In the genomic region with DNA sequence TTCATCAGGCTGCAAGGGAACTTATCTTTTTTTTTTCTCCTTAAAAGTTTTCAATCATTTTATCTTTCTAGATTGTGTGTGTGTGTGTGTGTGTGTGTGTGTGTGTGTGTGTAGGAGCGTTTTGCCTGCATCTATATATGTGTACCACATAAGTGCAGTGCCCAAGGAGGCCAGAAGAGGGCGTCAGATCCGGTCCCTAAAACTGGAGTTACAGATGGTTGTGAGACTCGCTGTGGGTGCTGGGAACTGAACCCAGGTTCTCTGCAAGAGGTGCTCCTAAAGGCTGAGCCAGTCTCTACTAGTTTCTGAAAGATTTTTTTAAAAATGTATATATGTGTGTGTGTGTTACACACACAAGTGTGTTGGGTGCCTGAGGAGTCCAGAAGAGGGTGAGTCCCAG, we compare ENCODE assay signal across 17 mouse cellular contexts. TPM values are rescaled to one million over a fixed set of nuclear protein-coding genes. Genes with fewer than 3 reads are reported as not detected.
DNase-seq lines count a peak whose midpoint lies in the region; ATAC-seq and TF ChIP-seq lines count a peak whose summit lies in the region.
"Had no signal": no experiment of that assay in that cellular context is flagged by ENCODE, and none has a peak within 500 bp of the region (broad histone marks: within the 10 kb centered on the region; RNA-seq: fewer than 3 reads in every experiment).

No protein-coding gene starts in this region.

- H3K9ac ChIP-seq in liver, embryonic 14.5 days (replicated peaks): no peak overlapping the region
- no peak overlapping the region for H3K9ac ChIP-seq in liver, embryonic 11.5 days (ENCODE audit: low read depth, low read length)
- no peak overlapping the region for H3K9ac ChIP-seq in stomach, postnatal 0 days (ENCODE audit: low read length)
- H3K9ac ChIP-seq: heart, embryonic 12.5 days; hindbrain, embryonic 14.5 days had no signal

- DNase-seq in liver, embryonic 14.5 days (ENCODE audit: low read depth in 3 of 3, low spot score in 3 of 3): no peak
- DNase-seq in liver, embryonic 11.5 days (ENCODE audit: low spot score): no peak
- no peak for DNase-seq in testis, postnatal 14 days (ENCODE audit: low spot score)
- no peak for DNase-seq in stomach, postnatal 0 days (ENCODE audit: low spot score)
- no peak for DNase-seq in left cerebral cortex, postnatal 4 days
- DNase-seq: adrenal gland, postnatal 10 days; cerebellum, adult 2 months; cerebellum, postnatal 10 days; gastrocnemius, adult 2 months; gastrocnemius, postnatal 25 days had no signal

- intact Hi-C loops in left cerebral cortex, postnatal 4 days (cut with DNase I): no loop called here

- peak; percentile 33; the same call in 1 of the 2 replicates for TF ChIP-seq CTCF in liver, embryonic 14.5 days (IDR thresholded peaks at IDR 0.05; ENCODE audit: low read depth)
- peak; percentile 39; the same call in 1 of the 2 replicates for TF ChIP-seq CTCF in testis, adult 2 months (IDR thresholded peaks at IDR 0.05; ENCODE audit: control insufficient read depth, insufficient read depth, insufficient replicate concordance, low read depth, low read length)
- TF ChIP-seq CTCF in stomach, postnatal 0 days (IDR thresholded peaks at IDR 0.05; ENCODE audit: low read depth): peak; percentile 25; the same call in 1 of the 2 replicates

- no peak for TF ChIP-seq POLR2A in testis, adult 2 months (IDR thresholded peaks at IDR 0.05; ENCODE audit: control insufficient read depth, low read depth, low read length)

- ATAC-seq in liver, embryonic 14.5 days (ENCODE audit: insufficient read depth): no peak
- no peak for ATAC-seq in liver, embryonic 11.5 days (replicated peaks; ENCODE audit: low FRiP score)
- no peak for ATAC-seq in stomach, postnatal 0 days (ENCODE audit: low FRiP score, low TSS enrichment)
- ATAC-seq: forebrain, embryonic 14.5 days had no signal

- no peaks in the 10 kb centered on the region for H3K36me3 ChIP-seq in liver, embryonic 14.5 days (replicated peaks; ENCODE audit: control insufficient read depth, insufficient read depth, low read depth)
- no peaks in the 10 kb centered on the region for H3K36me3 ChIP-seq in liver, embryonic 11.5 days (ENCODE audit: control insufficient read depth, insufficient read depth, low read length)
- no peaks in the 10 kb centered on the region for H3K36me3 ChIP-seq in testis, adult 2 months (ENCODE audit: control insufficient read depth, insufficient read depth, low read length)
- H3K36me3 ChIP-seq in stomach, postnatal 0 days (ENCODE audit: control insufficient read depth, insufficient read depth, low read length): no peaks in the 10 kb centered on the region
- H3K36me3 ChIP-seq: heart, embryonic 12.5 days; hindbrain, embryonic 10.5 days had no signal

- H3K27me3 ChIP-seq in liver, embryonic 14.5 days (ENCODE audit: control insufficient read depth, insufficient read depth, low read length): no peaks in the 10 kb centered on the region; the same call in 1 of the 2 replicates
- H3K27me3 ChIP-seq in liver, embryonic 11.5 days (replicated peaks; ENCODE audit: control insufficient read depth, insufficient read depth, low read length): no peaks in the 10 kb centered on the region
- H3K27me3 ChIP-seq in testis, adult 2 months (ENCODE audit: control insufficient read depth, insufficient read depth, low read length): no peaks in the 10 kb centered on the region
- H3K27me3 ChIP-seq in stomach, postnatal 0 days (ENCODE audit: control insufficient read depth, insufficient read depth, low read length): no peaks in the 10 kb centered on the region
- H3K27me3 ChIP-seq: CH12.LX had no signal

- H3K9me3 ChIP-seq in liver, embryonic 14.5 days (ENCODE audit: control insufficient read depth, low read length): no peaks in the 10 kb centered on the region
- no peaks in the 10 kb centered on the region for H3K9me3 ChIP-seq in liver, embryonic 11.5 days (ENCODE audit: control insufficient read depth, low read length)
- no peaks in the 10 kb centered on the region for H3K9me3 ChIP-seq in stomach, postnatal 0 days (ENCODE audit: control insufficient read depth, low read length)

- WGBS in liver, embryonic 14.5 days (ENCODE audit: insufficient replicate concordance): 64% methylated on average over 4 of the region's 4 CpGs
- WGBS in liver, embryonic 11.5 days: 85% methylated on average over 4 of the region's 4 CpGs
- WGBS in stomach, postnatal 0 days: 80% methylated on average over 4 of the region's 4 CpGs

- H3K4me3 ChIP-seq in liver, embryonic 14.5 days (ENCODE audit: insufficient read depth in 1 of 2, low read depth in 2 of 2, low read length in 2 of 2): no peak overlapping the region
- no peak overlapping the region for H3K4me3 ChIP-seq in liver, embryonic 11.5 days (ENCODE audit: low read depth, low read length)
- no peak overlapping the region for H3K4me3 ChIP-seq in testis, adult 2 months (ENCODE audit: control insufficient read depth, low read depth, low read length)
- no peak overlapping the region for H3K4me3 ChIP-seq in stomach, postnatal 0 days (ENCODE audit: low read depth, low read length)
- H3K4me3 ChIP-seq: embryonic facial prominence, embryonic 10.5 days; gastrocnemius, adult 2 months; heart, embryonic 12.5 days; hindbrain, embryonic 10.5 days had no signal

- H3K4me2 ChIP-seq in liver, embryonic 14.5 days (ENCODE audit: low read depth): no peak overlapping the region
- H3K4me2 ChIP-seq in liver, embryonic 11.5 days: no peak overlapping the region
- H3K4me2 ChIP-seq in stomach, postnatal 0 days (replicated peaks; ENCODE audit: low read depth): no peak overlapping the region
- H3K4me2 ChIP-seq: heart, embryonic 12.5 days; hindbrain, embryonic 14.5 days had no signal

- H3K27ac ChIP-seq in liver, embryonic 14.5 days: no peak overlapping the region
- no peak overlapping the region for H3K27ac ChIP-seq in liver, embryonic 11.5 days (ENCODE audit: low read depth, low read length)
- H3K27ac ChIP-seq in testis, adult 2 months (ENCODE audit: control insufficient read depth, insufficient read depth, low read depth, low read length): no peak overlapping the region
- H3K27ac ChIP-seq in stomach, postnatal 0 days (replicated peaks): no peak overlapping the region
- H3K27ac ChIP-seq: embryonic facial prominence, embryonic 10.5 days; gastrocnemius, adult 2 months; hindbrain, embryonic 10.5 days; hindbrain, embryonic 14.5 days had no signal

- no peak for TF ChIP-seq EP300 in liver, embryonic 14.5 days (IDR thresholded peaks at IDR 0.05; ENCODE audit: low read depth)
- no peak for TF ChIP-seq EP300 in stomach, postnatal 0 days (optimal IDR thresholded peaks at IDR 0.05)

- H3K4me1 ChIP-seq in liver, embryonic 14.5 days (replicated peaks; ENCODE audit: control insufficient read depth in 2 of 2, insufficient read depth in 2 of 2, low read length in 1 of 2): peaks cover 0 to 9% of the 10 kb centered on the region in 2 experiments; a peak in 2 of 4 replicates
- peaks cover 4% of the 10 kb centered on the region for H3K4me1 ChIP-seq in liver, embryonic 11.5 days (replicated peaks; ENCODE audit: control insufficient read depth, insufficient read depth, low read length)
- H3K4me1 ChIP-seq in testis, adult 2 months (ENCODE audit: control insufficient read depth, insufficient read depth, low read length): peaks cover 4% of the 10 kb centered on the region
- H3K4me1 ChIP-seq in stomach, postnatal 0 days (replicated peaks; ENCODE audit: control insufficient read depth, insufficient read depth): no peaks in the 10 kb centered on the region

RNA-seq across cellular contexts. Expression of a gene that starts 5.0 kb away (rescaled TPM):
- polyA plus RNA-seq in liver, embryonic 14.5 days (2012; rRNA removed): 9.4 and 10.1 TPM in 2 replicates
- polyA plus RNA-seq in liver, embryonic 14.5 days (2014; fragmentation: Nextera tagmentation; extraction: Ambion mirVana): 3.5 and 4.7 TPM in 2 replicates
- 21.3 and 21.6 TPM in 2 replicates for polyA plus RNA-seq in liver, embryonic 11.5 days (2014; fragmentation: Nextera tagmentation; extraction: Ambion mirVana)
- 7.6 and 7.8 TPM in 2 replicates for polyA plus RNA-seq in testis, adult 2 months (2012; rRNA removed)
- 14.6 and 17.9 TPM in 2 replicates for polyA plus RNA-seq in stomach, postnatal 0 days (2015; fragmentation: Nextera tagmentation; extraction: Ambion mirVana)
- total RNA-seq in left cerebral cortex, postnatal 4 days (2021): 10 to 100 TPM; 78.3 to 89.0 TPM
